Mouse (Mus musculus): ENCODE measurements around the gene 4930404H24Rik. TPM values are rescaled to one million over a fixed set of nuclear protein-coding genes. Genes with fewer than 3 reads are reported as not detected.
A peak's percentile ranks its signal among the peaks of the same experiment; 100 is the strongest.

The 4930404H24Rik gene
- polyA plus RNA-seq, 1 experiment from 2014 or later, result not detected

GRCm38 (mm10) chr2:153475114-153476112 lies 17.2 kb upstream of the 4930404H24Rik start:
- TF ChIP-seq CTCF (IDR thresholded peaks at IDR 0.05), result no peak
- DNase-seq (ENCODE audit: low read depth, low spot score) (peak; percentile 83), ATAC-seq (peak; percentile 61)
- ChIA-PET POLR2A (no interaction called here), CTCF (interaction anchor here (0.8 to 5.9 kb wide), 3 partner anchors 12 to 112 kb away, joined by 3 to 48 read pairs (median 3); no protein-coding TSS in a partner anchor)
- in situ Hi-C loops (cut with MboI; ENCODE audit: low pct_unique_long_range_greater_than_20kb), result no loop called here
- H3K27me3 ChIP-seq, result no peaks in the 10 kb centered on the region

GRCm38 (mm10) chr2:153478583-153478982 lies 14.0 kb upstream of the 4930404H24Rik start:
- in situ Hi-C loops (cut with MboI; ENCODE audit: low pct_unique_long_range_greater_than_20kb), result no loop called here
- TF ChIP-seq CTCF (IDR thresholded peaks at IDR 0.05), result no peak
- no peak for DNase-seq (ENCODE audit: low read depth, low spot score)
- POLR2A ChIA-PET, result interaction anchor here (0.6 to 1.2 kb wide), 4 partner anchors 44 to 175 kb away, joined by 3 to 4 read pairs (median 3); no protein-coding TSS in a partner anchor
- peak; percentile 46 for ATAC-seq
- CTCF ChIA-PET, result interaction anchor here (0.6 to 5.9 kb wide), 15 partner anchors 10 to 114 kb away, joined by 3 to 48 read pairs (median 5); no protein-coding TSS in a partner anchor
- H3K27me3 ChIP-seq, result no peaks in the 10 kb centered on the region

- ChIA-PET CTCF (interaction anchor here (1.0 to 5.9 kb wide), 8 partner anchors 9 to 108 kb away, joined by 3 to 48 read pairs (median 5); no protein-coding TSS in a partner anchor), POLR2A (no interaction called here)
- no peak for ATAC-seq
- no peak for TF ChIP-seq CTCF (IDR thresholded peaks at IDR 0.05)
- H3K27me3 ChIP-seq, result no peaks in the 10 kb centered on the region
- DNase-seq (ENCODE audit: low read depth, low spot score), result no peak
- in situ Hi-C loops (cut with MboI; ENCODE audit: low pct_unique_long_range_greater_than_20kb), result no loop called here
Observed at GRCm38 (mm10) chr2:153479486-153479885, 13.1 kb upstream of the 4930404H24Rik start.

GRCm38 (mm10) chr2:153481108-153481860 lies 11.3 kb upstream of the 4930404H24Rik start:
- no peak for DNase-seq (ENCODE audit: low read depth, low spot score)
- ChIA-PET POLR2A (no interaction called here), CTCF (interaction anchor here (0.7 to 3.2 kb wide), 5 partner anchors 18 to 125 kb away, joined by 3 to 13 read pairs (median 3); no protein-coding TSS in a partner anchor)
- H3K27me3 ChIP-seq, result no peaks in the 10 kb centered on the region
- no peak for TF ChIP-seq CTCF (IDR thresholded peaks at IDR 0.05)
- in situ Hi-C loops (cut with MboI; ENCODE audit: low pct_unique_long_range_greater_than_20kb), result loop anchor here (5.0 kb wide), 2 partner anchors 51 to 106 kb away; no protein-coding TSS in a partner anchor
- no peak for ATAC-seq

- DNase-seq (ENCODE audit: low read depth, low spot score), result no peak
- no peak for TF ChIP-seq CTCF (IDR thresholded peaks at IDR 0.05)
- H3K27me3 ChIP-seq, result no peaks in the 10 kb centered on the region
- ATAC-seq, result no peak
- CTCF ChIA-PET, result interaction anchor here (1.1 to 3.2 kb wide), 4 partner anchors 24 to 124 kb away, joined by 3 to 13 read pairs (median 4); no protein-coding TSS in a partner anchor
- in situ Hi-C loops (cut with MboI; ENCODE audit: low pct_unique_long_range_greater_than_20kb), result loop anchor here (5.0 kb wide), 2 partner anchors 51 to 106 kb away; no protein-coding TSS in a partner anchor
- POLR2A ChIA-PET, result no interaction called here
Observed at GRCm38 (mm10) chr2:153481861-153482120, 10.8 kb upstream of the 4930404H24Rik start.

- no peak for TF ChIP-seq CTCF (IDR thresholded peaks at IDR 0.05)
- ChIA-PET POLR2A (no interaction called here), CTCF (interaction anchor here (1.0 to 3.2 kb wide), 7 partner anchors 13 to 103 kb away, joined by 3 to 13 read pairs (median 4); no protein-coding TSS in a partner anchor)
- DNase-seq (ENCODE audit: low read depth, low spot score) (peak; percentile 67), ATAC-seq (peak; percentile 58)
- H3K27me3 ChIP-seq, result no peaks in the 10 kb centered on the region
- in situ Hi-C loops (cut with MboI; ENCODE audit: low pct_unique_long_range_greater_than_20kb), result loop anchor here (5.0 kb wide), 2 partner anchors 49 to 104 kb away; no protein-coding TSS in a partner anchor
Observed at GRCm38 (mm10) chr2:153483118-153483983, 9.2 kb upstream of the 4930404H24Rik start.

GRCm38 (mm10) chr2:153484071-153484470 lies 8.5 kb upstream of the 4930404H24Rik start:
- in situ Hi-C loops (cut with MboI; ENCODE audit: low pct_unique_long_range_greater_than_20kb), result loop anchor here (5.0 kb wide), 2 partner anchors 48 to 103 kb away; no protein-coding TSS in a partner anchor
- POLR2A ChIA-PET, result no interaction called here

GRCm38 (mm10) chr2:153490116-153490515 lies 2.5 kb upstream of the 4930404H24Rik start:
- in situ Hi-C loops (cut with MboI; ENCODE audit: low pct_unique_long_range_greater_than_20kb), result no loop called here
- ATAC-seq (no peak), DNase-seq (ENCODE audit: low read depth, low spot score) (no peak)
- CTCF ChIA-PET, result no interaction called here
- no peak for TF ChIP-seq CTCF (IDR thresholded peaks at IDR 0.05)
- no peaks in the 10 kb centered on the region for H3K27me3 ChIP-seq
- POLR2A ChIA-PET, result no interaction called here

More at GRCm38 (mm10) chr2:153484071-153484470, 8.5 kb upstream of the 4930404H24Rik start:
- H3K27me3 ChIP-seq, result no peaks in the 10 kb centered on the region
- ATAC-seq (no peak), DNase-seq (ENCODE audit: low read depth, low spot score) (no peak)
- CTCF ChIA-PET, result interaction anchor here (1.2 to 3.2 kb wide), 4 partner anchors 15 to 102 kb away, joined by 3 to 13 read pairs (median 6); no protein-coding TSS in a partner anchor
- no peak for TF ChIP-seq CTCF (IDR thresholded peaks at IDR 0.05)

GRCm38 (mm10) chr2:153490940-153491339 lies 1.6 kb upstream of the 4930404H24Rik start:
- ChIA-PET POLR2A (no interaction called here), CTCF (no interaction called here)
- no peaks in the 10 kb centered on the region for H3K27me3 ChIP-seq
- ATAC-seq, result peak; percentile 14
- in situ Hi-C loops (cut with MboI; ENCODE audit: low pct_unique_long_range_greater_than_20kb), result no loop called here
- DNase-seq (ENCODE audit: low read depth, low spot score), result no peak
- TF ChIP-seq CTCF (IDR thresholded peaks at IDR 0.05), result no peak
